Mouse (Mus musculus): ENCODE results near the gene Slc30a1. TPM values are rescaled to one million over a fixed set of nuclear protein-coding genes. Genes with fewer than 3 reads are reported as not detected.

Gene Slc30a1
- total and polyA plus RNA-seq, 3 experiments = 12.0 to 16.0 (median 12.0) TPM

GRCm38 (mm10) chr1:191950611-191951010, 44.0 kb downstream of the Slc30a1 start:
- Histone ChIP-seq H3K9me3 (replicated peaks) (no peaks in the 10 kb centered on the region), H3K4me1 (ENCODE audit: insufficient read depth, low read depth, low read length) (peaks cover 8% of the 10 kb centered on the region), H3K27me3 (ENCODE audit: insufficient read depth, low read length) (peaks cover 49% of the 10 kb centered on the region), H3K4me3 (ENCODE audit: low read depth, low read length) (no peak overlapping the region), H3K36me3 (replicated peaks) (no peaks in the 10 kb centered on the region)
- no peak for TF ChIP-seq GATA2 (IDR thresholded peaks at IDR 0.05; ENCODE audit: borderline replicate concordance, low read depth, low read length)
- TF ChIP-seq POLR2AphosphoS5 (IDR thresholded peaks at IDR 0.05; ENCODE audit: insufficient replicate concordance, low read depth, low read length) = no peak
- TF ChIP-seq TAL1 (conservative IDR thresholded peaks at IDR 0.05; ENCODE audit: low read depth, low read length) = no peak
- no peak for TF ChIP-seq CTCF (IDR thresholded peaks at IDR 0.05; ENCODE audit: low read depth, low read length)
- no peak for TF ChIP-seq GATA1 (IDR thresholded peaks at IDR 0.05; ENCODE audit: borderline replicate concordance, low read length)
- DNase-seq (ENCODE audit: low spot score) (no peak), ATAC-seq (ENCODE audit: extremely low read depth, insufficient number of reproducible peaks, low FRiP score, poor library complexity, severe bottlenecking) (no peak)

GRCm38 (mm10) chr1:191952733-191953335, 46.3 kb downstream of the Slc30a1 start:
- ATAC-seq (ENCODE audit: extremely low read depth, insufficient number of reproducible peaks, low FRiP score, poor library complexity, severe bottlenecking) (no peak), DNase-seq (ENCODE audit: low spot score) (no peak)
- Histone ChIP-seq H3K27me3 (ENCODE audit: insufficient read depth, low read length) (peaks cover 44% of the 10 kb centered on the region), H3K4me1 (ENCODE audit: insufficient read depth, low read depth, low read length) (no peaks in the 10 kb centered on the region), H3K4me3 (ENCODE audit: low read depth, low read length) (no peak overlapping the region), H3K36me3 (replicated peaks) (no peaks in the 10 kb centered on the region), H3K9me3 (replicated peaks) (no peaks in the 10 kb centered on the region)
- no peak for TF ChIP-seq POLR2AphosphoS5 (IDR thresholded peaks at IDR 0.05; ENCODE audit: insufficient replicate concordance, low read depth, low read length)
- TF ChIP-seq GATA2 (IDR thresholded peaks at IDR 0.05; ENCODE audit: borderline replicate concordance, low read depth, low read length) = no peak
- TF ChIP-seq TAL1 (conservative IDR thresholded peaks at IDR 0.05; ENCODE audit: low read depth, low read length) = no peak
- TF ChIP-seq GATA1 (IDR thresholded peaks at IDR 0.05; ENCODE audit: borderline replicate concordance, low read length) = no peak
- no peak for TF ChIP-seq CTCF (IDR thresholded peaks at IDR 0.05; ENCODE audit: low read depth, low read length)

GRCm38 (mm10) chr1:191955101-191955500, 48.5 kb downstream of the Slc30a1 start:
- DNase-seq (ENCODE audit: low spot score) (no peak), ATAC-seq (ENCODE audit: extremely low read depth, insufficient number of reproducible peaks, low FRiP score, poor library complexity, severe bottlenecking) (no peak)
- no peaks in the 10 kb centered on the region for H3K4me1 ChIP-seq (ENCODE audit: insufficient read depth, low read depth, low read length)
- no peak overlapping the region for H3K4me3 ChIP-seq (ENCODE audit: low read depth, low read length)
- H3K36me3 ChIP-seq (replicated peaks) = no peaks in the 10 kb centered on the region
- H3K27me3 ChIP-seq (ENCODE audit: insufficient read depth, low read length) = peaks cover 43% of the 10 kb centered on the region
- H3K9me3 ChIP-seq (replicated peaks) = no peaks in the 10 kb centered on the region
- TF ChIP-seq POLR2AphosphoS5 (IDR thresholded peaks at IDR 0.05; ENCODE audit: insufficient replicate concordance, low read depth, low read length) (no peak), TAL1 (conservative IDR thresholded peaks at IDR 0.05; ENCODE audit: low read depth, low read length) (no peak), GATA2 (IDR thresholded peaks at IDR 0.05; ENCODE audit: borderline replicate concordance, low read depth, low read length) (no peak), GATA1 (IDR thresholded peaks at IDR 0.05; ENCODE audit: borderline replicate concordance, low read length) (no peak), CTCF (IDR thresholded peaks at IDR 0.05; ENCODE audit: low read depth, low read length) (no peak)

GRCm38 (mm10) chr1:191956261-191956660, 49.7 kb downstream of the Slc30a1 start:
- Histone ChIP-seq H3K4me1 (ENCODE audit: insufficient read depth, low read depth, low read length) (0 out of 2 replicates have a peak, but pooled peaks cover 2% of the 10 kb centered on the region), H3K27me3 (ENCODE audit: insufficient read depth, low read length) (peaks cover 47% of the 10 kb centered on the region), H3K9me3 (replicated peaks) (no peaks in the 10 kb centered on the region), H3K36me3 (replicated peaks) (no peaks in the 10 kb centered on the region), H3K4me3 (ENCODE audit: low read depth, low read length) (no peak overlapping the region)
- TF ChIP-seq POLR2AphosphoS5 (IDR thresholded peaks at IDR 0.05; ENCODE audit: insufficient replicate concordance, low read depth, low read length) (no peak), CTCF (IDR thresholded peaks at IDR 0.05; ENCODE audit: low read depth, low read length) (no peak), GATA1 (IDR thresholded peaks at IDR 0.05; ENCODE audit: borderline replicate concordance, low read length) (no peak), GATA2 (IDR thresholded peaks at IDR 0.05; ENCODE audit: borderline replicate concordance, low read depth, low read length) (no peak), TAL1 (conservative IDR thresholded peaks at IDR 0.05; ENCODE audit: low read depth, low read length) (no peak)
- DNase-seq (ENCODE audit: low spot score) = no peak
- no peak for ATAC-seq (ENCODE audit: extremely low read depth, insufficient number of reproducible peaks, low FRiP score, poor library complexity, severe bottlenecking)

GRCm38 (mm10) chr1:191956871-191957270, 50.3 kb downstream of the Slc30a1 start:
- ATAC-seq (ENCODE audit: extremely low read depth, insufficient number of reproducible peaks, low FRiP score, poor library complexity, severe bottlenecking) (no peak), DNase-seq (ENCODE audit: low spot score) (no peak)
- Histone ChIP-seq H3K27me3 (ENCODE audit: insufficient read depth, low read length) (peaks cover 48% of the 10 kb centered on the region), H3K4me3 (ENCODE audit: low read depth, low read length) (no peak overlapping the region), H3K9me3 (replicated peaks) (no peaks in the 10 kb centered on the region), H3K36me3 (replicated peaks) (no peaks in the 10 kb centered on the region), H3K4me1 (ENCODE audit: insufficient read depth, low read depth, low read length) (0 out of 2 replicates have a peak, but pooled peaks cover 2% of the 10 kb centered on the region)
- TF ChIP-seq GATA1 (IDR thresholded peaks at IDR 0.05; ENCODE audit: borderline replicate concordance, low read length) (no peak), CTCF (IDR thresholded peaks at IDR 0.05; ENCODE audit: low read depth, low read length) (no peak), TAL1 (conservative IDR thresholded peaks at IDR 0.05; ENCODE audit: low read depth, low read length) (no peak)

- Histone ChIP-seq H3K27me3 (ENCODE audit: insufficient read depth, low read length) (peaks cover 48% of the 10 kb centered on the region), H3K4me1 (ENCODE audit: insufficient read depth, low read depth, low read length) (0 out of 2 replicates have a peak, but pooled peaks cover 2% of the 10 kb centered on the region)
- no peak for DNase-seq (ENCODE audit: low spot score)
Observed at GRCm38 (mm10) chr1:191957321-191957720, 50.8 kb downstream of the Slc30a1 start.

More at GRCm38 (mm10) chr1:191957321-191957720, 50.8 kb downstream of the Slc30a1 start:
- Histone ChIP-seq H3K9me3 (replicated peaks) (no peaks in the 10 kb centered on the region), H3K36me3 (replicated peaks) (no peaks in the 10 kb centered on the region), H3K4me3 (ENCODE audit: low read depth, low read length) (no peak overlapping the region)
- TF ChIP-seq CTCF (IDR thresholded peaks at IDR 0.05; ENCODE audit: low read depth, low read length) = no peak
- no peak for TF ChIP-seq POLR2AphosphoS5 (IDR thresholded peaks at IDR 0.05; ENCODE audit: insufficient replicate concordance, low read depth, low read length)
- no peak for TF ChIP-seq GATA2 (IDR thresholded peaks at IDR 0.05; ENCODE audit: borderline replicate concordance, low read depth, low read length)
- TF ChIP-seq GATA1 (IDR thresholded peaks at IDR 0.05; ENCODE audit: borderline replicate concordance, low read length) = no peak
- no peak for TF ChIP-seq TAL1 (conservative IDR thresholded peaks at IDR 0.05; ENCODE audit: low read depth, low read length)
- no peak for ATAC-seq (ENCODE audit: extremely low read depth, insufficient number of reproducible peaks, low FRiP score, poor library complexity, severe bottlenecking)
